Mouse (Mus musculus): ENCODE data around the gene Myo3b.

Myo3b gene

DNA sequence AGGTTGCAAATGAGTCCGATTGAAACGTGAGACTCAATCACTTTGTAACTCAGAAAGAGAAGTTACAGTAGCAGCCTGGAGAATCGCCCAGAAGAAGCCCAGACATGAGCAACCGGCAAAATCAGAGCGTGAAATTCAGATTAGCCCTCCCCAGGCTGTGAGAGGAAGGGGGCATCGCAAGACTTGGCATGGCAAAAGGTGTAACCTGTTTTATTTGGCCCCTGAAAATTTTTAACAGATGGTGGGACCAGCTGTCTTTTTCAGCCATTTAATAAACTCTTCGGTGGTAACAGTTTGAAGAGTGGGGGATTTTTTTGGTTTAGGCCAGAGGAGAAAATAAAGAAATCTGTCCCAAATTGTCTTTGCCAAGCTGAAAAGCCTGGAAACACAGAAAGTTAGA, 405.2 kb downstream of the Myo3b start:
- DNase-seq (ENCODE audit: low read depth, low spot score), result peak; percentile 19

DNA sequence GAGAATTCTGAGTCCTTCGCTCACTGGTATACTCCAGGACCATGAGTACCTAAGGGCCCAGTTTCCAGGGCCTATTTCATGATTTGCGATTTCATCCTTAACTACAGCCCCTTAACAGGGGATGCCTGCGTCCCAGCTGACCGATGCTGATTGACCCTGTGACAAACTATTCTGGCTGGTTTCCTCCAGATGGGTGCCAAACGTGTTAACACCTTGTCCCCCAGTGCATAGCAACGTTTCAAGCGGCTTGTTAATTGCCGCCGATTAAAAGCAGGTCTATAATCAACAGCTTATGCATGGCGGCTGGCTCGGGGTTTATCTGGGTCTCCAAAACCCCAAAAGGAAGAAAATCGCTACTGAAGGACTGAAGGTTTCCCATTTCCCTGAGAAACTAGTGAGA, 417.3 kb downstream of the Myo3b start:
- DNase-seq (ENCODE audit: low read depth, low spot score), result peak; percentile 56

DNA sequence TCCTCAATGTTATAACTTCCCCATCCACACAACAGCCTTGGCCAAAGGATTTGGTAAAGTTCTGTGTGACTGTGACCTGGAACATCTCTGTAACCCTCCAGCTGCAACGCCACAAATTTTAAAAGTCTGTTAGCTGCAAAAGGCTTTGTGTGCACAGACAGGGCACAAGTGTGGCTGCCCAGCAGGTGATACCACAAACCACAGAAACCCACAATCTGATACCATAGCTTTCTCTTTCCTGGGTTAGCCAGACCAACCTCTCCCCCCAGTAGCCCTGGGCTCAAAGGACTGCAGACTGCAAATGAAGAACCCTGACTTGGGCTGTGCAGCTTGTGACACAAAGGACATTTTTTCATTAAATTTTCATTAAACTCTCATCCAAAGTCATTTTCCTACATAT, 424.7 kb downstream of the Myo3b start:
- no peak for DNase-seq (ENCODE audit: low read depth, low spot score)

DNA sequence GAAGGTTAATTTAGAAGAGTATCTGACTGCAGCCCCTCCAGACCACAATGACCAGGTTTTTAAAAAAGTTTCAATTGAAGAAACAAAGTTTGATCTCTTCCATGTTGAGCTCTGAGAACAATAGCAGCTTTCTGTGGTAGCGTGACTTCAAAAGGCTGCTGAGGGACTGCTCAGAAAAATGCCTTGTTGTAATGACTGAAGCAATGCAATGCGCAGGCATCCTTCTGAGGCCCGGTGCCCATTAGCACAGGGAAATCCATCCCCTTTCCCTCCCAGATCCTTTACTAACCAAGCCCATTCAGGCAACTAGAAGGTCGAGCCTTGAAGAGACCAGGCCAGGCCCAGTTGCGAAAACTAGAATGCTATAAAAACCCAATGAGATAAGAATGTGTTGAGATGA, 432.2 kb downstream of the Myo3b start:
- peak; percentile 27 for DNase-seq (ENCODE audit: low read depth, low spot score)

DNA sequence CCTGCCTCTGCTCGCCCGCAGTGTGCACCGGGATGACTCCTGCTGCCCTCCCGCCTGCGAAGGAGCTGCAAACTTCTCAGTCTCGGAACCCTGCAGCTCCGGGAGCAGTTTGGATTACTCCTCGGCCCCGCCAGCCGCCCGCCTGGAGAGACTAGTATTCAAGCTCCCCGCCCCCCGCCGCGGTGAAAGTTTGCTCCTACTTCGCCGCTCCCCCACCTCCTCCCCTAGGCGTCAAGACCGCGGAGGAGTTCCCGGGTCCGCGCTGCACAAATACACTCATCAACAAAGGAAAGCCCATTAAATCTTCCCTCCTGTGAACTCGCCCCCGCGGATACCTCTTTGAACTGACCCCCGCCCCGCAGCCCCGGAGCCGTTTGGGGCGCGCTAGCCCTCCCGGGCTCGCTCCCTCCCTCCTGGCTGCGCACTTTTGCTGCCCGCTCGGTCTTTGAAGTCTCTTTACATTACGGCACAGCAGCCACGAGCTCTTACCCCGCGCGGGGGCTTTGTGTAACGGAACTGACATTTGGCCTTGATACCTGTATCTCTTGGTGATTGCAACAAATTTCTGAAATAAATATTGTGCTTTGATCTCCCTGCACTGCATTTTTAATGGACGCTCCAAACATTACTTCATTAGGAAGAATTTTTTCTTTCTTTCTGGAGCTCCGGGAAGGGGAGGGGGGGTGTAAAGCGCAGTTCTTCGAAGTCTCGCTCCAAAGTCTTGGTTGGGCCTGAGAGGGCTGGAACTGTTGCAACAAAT, 433.1 kb downstream of the Myo3b start:
- peak; percentile 23 for DNase-seq (ENCODE audit: low read depth, low spot score)

Measured in forelimb bud, embryonic 11.5 days (tissue).